Mouse (Mus musculus) midbrain, embryonic 16.5 days (tissue): ENCODE data around the gene Tbx20. TPM values are rescaled to one million over a fixed set of nuclear protein-coding genes. Genes with fewer than 3 reads are reported as not detected.

ENCODE experiments used
- ATAC-seq: fragments of 200-750 bp; cut with Nextera tagmentation; 2 replicates; pipeline ENCODE4 v1.8.0; 2017; ENCODE audit warnings: moderate TSS enrichment
- H3K27ac ChIP-seq: fragments of 300-500 bp; sonication (generic); 2 replicates; pipeline ENCODE4 v1.5.1; 2014; ENCODE audit warnings: mild to moderate bottlenecking, low read length, mixed read lengths
- H3K27me3 ChIP-seq: fragments of 300-500 bp; sonication (generic); 2 replicates; pipeline ENCODE4 v1.6.1; 2014; ENCODE audit warnings: low read depth, low read length, mixed read lengths; ENCODE audit not compliant: control insufficient read depth, insufficient read depth
- H3K36me3 ChIP-seq: fragments of 300-500 bp; sonication (generic); 2 replicates; pipeline ENCODE4 v1.6.1; 2014; ENCODE audit warnings: mild to moderate bottlenecking, low read length, moderate library complexity, mixed read lengths; ENCODE audit not compliant: control insufficient read depth, insufficient read depth
- H3K4me1 ChIP-seq: fragments of 300-500 bp; sonication (generic); 2 replicates; pipeline ENCODE4 v1.6.1; 2014; ENCODE audit warnings: mild to moderate bottlenecking, low read length, mixed read lengths; ENCODE audit not compliant: control insufficient read depth, insufficient read depth
- H3K4me2 ChIP-seq: fragments of 300-500 bp; sonication (generic); 2 replicates; pipeline ENCODE4 v1.6.1; 2014; ENCODE audit warnings: mild to moderate bottlenecking, low read length, mixed read lengths
- H3K4me3 ChIP-seq: fragments of 300-500 bp; sonication (generic); 2 replicates; pipeline ENCODE4 v1.5.1; 2014; ENCODE audit warnings: low read depth, mild to moderate bottlenecking, low read length, moderate library complexity, mixed read lengths
- H3K9ac ChIP-seq: fragments of 300-500 bp; sonication (generic); 2 replicates; pipeline ENCODE4 v1.6.1; 2014; ENCODE audit warnings: low read depth, low read length, mixed read lengths
- H3K9me3 ChIP-seq: fragments of 300-500 bp; sonication (generic); replicated peaks from 2 replicates; pipeline ENCODE4 v1.6.1; 2014; ENCODE audit warnings: mild to moderate bottlenecking, low read length, mixed read lengths; ENCODE audit not compliant: control insufficient read depth, poor library complexity, severe bottlenecking
- WGBS: fragments of 180-500 bp; shearing (Covaris S2); extraction: QIAGEN DNeasy Blood & Tissue Kit; methylation state at CpG from one replicate; pipeline ENCODE4 v1.1.7; 2014; 5-methylcytosine and 5-hydroxymethylcytosine counted together
- polyA plus RNA-seq: library from polyadenylated mRNA; unstranded; fragments of >200 nt; fragmentation: Nextera tagmentation; extraction: Ambion mirVana; gene quantifications from 2 replicates; pipeline ENCODE4 v1.2.1, GENCODE M21; 2015

Gene Tbx20
- polyA plus RNA-seq, 1 experiment from 2014 or later = 0.30 TPM

- WGBS = 12% methylated on average over 4 of the region's 4 CpGs
- peaks cover 3% of the 10 kb centered on the region; the same call in 1 of the 2 replicates for H3K4me1 ChIP-seq
These were observed 2.4 kb downstream of the Tbx20 start for GRCm38 (mm10) chr9:24771713-24772112.

GRCm38 (mm10) chr9:24770941-24771405, 3.1 kb downstream of the Tbx20 start:
- WGBS = 4% methylated on average over 8 of the region's 8 CpGs
- Histone ChIP-seq H3K27ac (no peak overlapping the region), H3K4me3 (no peak overlapping the region), H3K9me3 (no peaks in the 10 kb centered on the region), H3K4me2 (no peak overlapping the region), H3K27me3 (peaks cover 64% of the 10 kb centered on the region), H3K9ac (no peak overlapping the region), H3K4me1 (peaks cover 3% of the 10 kb centered on the region; the same call in 1 of the 2 replicates), H3K36me3 (no peaks in the 10 kb centered on the region)
- ATAC-seq = no peak

More at GRCm38 (mm10) chr9:24771713-24772112, 2.4 kb downstream of the Tbx20 start:
- H3K4me2 ChIP-seq = no peak overlapping the region
- peaks cover 66% of the 10 kb centered on the region for H3K27me3 ChIP-seq
- H3K9ac ChIP-seq = no peak overlapping the region
- no peak for ATAC-seq
- H3K36me3 ChIP-seq = no peaks in the 10 kb centered on the region
- H3K9me3 ChIP-seq = no peaks in the 10 kb centered on the region
- no peak overlapping the region for H3K27ac ChIP-seq
- H3K4me3 ChIP-seq = no peak overlapping the region

- no peak for ATAC-seq
- Histone ChIP-seq H3K4me2 (no peak overlapping the region), H3K27ac (no peak overlapping the region), H3K9ac (no peak overlapping the region), H3K9me3 (no peaks in the 10 kb centered on the region), H3K4me1 (peaks cover 3% of the 10 kb centered on the region; the same call in 1 of the 2 replicates), H3K27me3 (peaks cover 59% of the 10 kb centered on the region), H3K36me3 (no peaks in the 10 kb centered on the region), H3K4me3 (no peak overlapping the region)
- under 1% methylated on average over 41 of the region's 41 CpGs for WGBS
These were observed 3.8 kb downstream of the Tbx20 start for GRCm38 (mm10) chr9:24770149-24770940.

- H3K9me3 ChIP-seq = no peaks in the 10 kb centered on the region
- no peak overlapping the region for H3K9ac ChIP-seq
- no peak for ATAC-seq
- H3K27me3 ChIP-seq = peaks cover 59% of the 10 kb centered on the region
- H3K27ac ChIP-seq = no peak overlapping the region
- no peaks in the 10 kb centered on the region for H3K36me3 ChIP-seq
- WGBS = 2% methylated on average over 9 of the region's 9 CpGs
- H3K4me2 ChIP-seq = no peak overlapping the region
- no peak overlapping the region for H3K4me3 ChIP-seq
- H3K4me1 ChIP-seq = peaks cover 3% of the 10 kb centered on the region; the same call in 1 of the 2 replicates
These were observed 4.5 kb downstream of the Tbx20 start for GRCm38 (mm10) chr9:24769611-24770010.

- peaks cover 52% of the 10 kb centered on the region for H3K27me3 ChIP-seq
- 35% methylated on average over 3 of the region's 3 CpGs for WGBS
- H3K9ac ChIP-seq = no peak overlapping the region
- no peak overlapping the region for H3K27ac ChIP-seq
- no peaks in the 10 kb centered on the region for H3K36me3 ChIP-seq
- no peak overlapping the region for H3K4me2 ChIP-seq
- no peak for ATAC-seq
- H3K9me3 ChIP-seq = no peaks in the 10 kb centered on the region
- H3K4me1 ChIP-seq = no peaks in the 10 kb centered on the region
- H3K4me3 ChIP-seq = no peak overlapping the region
These were observed 7.0 kb downstream of the Tbx20 start for GRCm38 (mm10) chr9:24767056-24767455.

GRCm38 (mm10) chr9:24765572-24765971, 8.5 kb downstream of the Tbx20 start:
- Histone ChIP-seq H3K27me3 (peaks cover 39% of the 10 kb centered on the region), H3K4me3 (no peak overlapping the region)
- ATAC-seq = no peak

GRCm38 (mm10) chr9:24760461-24760860, 13.6 kb downstream of the Tbx20 start:
- WGBS = 40% methylated on average over 4 of the region's 4 CpGs

More at GRCm38 (mm10) chr9:24765572-24765971, 8.5 kb downstream of the Tbx20 start:
- H3K9ac ChIP-seq = no peak overlapping the region
- H3K4me1 ChIP-seq = no peaks in the 10 kb centered on the region
- no peaks in the 10 kb centered on the region for H3K9me3 ChIP-seq
- H3K36me3 ChIP-seq = no peaks in the 10 kb centered on the region
- WGBS = 51% methylated on average over 4 of the region's 4 CpGs
- no peak overlapping the region for H3K4me2 ChIP-seq
- H3K27ac ChIP-seq = no peak overlapping the region

GRCm38 (mm10) chr9:24744958-24745357, 29.1 kb downstream of the Tbx20 start:
- no peaks in the 10 kb centered on the region for H3K4me1 ChIP-seq
- H3K4me3 ChIP-seq = no peak overlapping the region
- WGBS = 92% methylated on average over 5 of the region's 5 CpGs
- no peaks in the 10 kb centered on the region for H3K27me3 ChIP-seq
- H3K9me3 ChIP-seq = no peaks in the 10 kb centered on the region
- ATAC-seq = no peak
- H3K9ac ChIP-seq = no peak overlapping the region
- H3K27ac ChIP-seq = no peak overlapping the region
- no peaks in the 10 kb centered on the region for H3K36me3 ChIP-seq
- no peak overlapping the region for H3K4me2 ChIP-seq

More at GRCm38 (mm10) chr9:24760461-24760860, 13.6 kb downstream of the Tbx20 start:
- Histone ChIP-seq H3K4me3 (no peak overlapping the region), H3K4me1 (no peaks in the 10 kb centered on the region), H3K9me3 (no peaks in the 10 kb centered on the region), H3K36me3 (no peaks in the 10 kb centered on the region), H3K27ac (no peak overlapping the region), H3K9ac (no peak overlapping the region), H3K4me2 (no peak overlapping the region), H3K27me3 (peaks cover 12% of the 10 kb centered on the region)
- ATAC-seq = no peak

GRCm38 (mm10) chr9:24701246-24701645, 72.9 kb downstream of the Tbx20 start:
- Histone ChIP-seq H3K4me2 (no peak overlapping the region), H3K9ac (no peak overlapping the region), H3K4me1 (no peaks in the 10 kb centered on the region), H3K36me3 (no peaks in the 10 kb centered on the region), H3K27me3 (no peaks in the 10 kb centered on the region), H3K9me3 (no peaks in the 10 kb centered on the region), H3K4me3 (no peak overlapping the region), H3K27ac (no peak overlapping the region)
- no peak for ATAC-seq
